Mouse (Mus musculus): ENCODE data around the gene Snx4. TPM values are rescaled to one million over a fixed set of nuclear protein-coding genes. Genes with fewer than 3 reads are reported as not detected.
A peak's percentile ranks its signal among the peaks of the same experiment; 100 is the strongest.

Gene Snx4
- polyA plus RNA-seq, 1 experiment: 17.3 TPM

GRCm38 (mm10) chr16:33327101-33327500 lies 75.9 kb downstream of the Snx4 start:
- no peak overlapping the region for H3K4me3 ChIP-seq (ENCODE audit: control insufficient read depth, insufficient read depth, low read length)
- H3K36me3 ChIP-seq (ENCODE audit: control insufficient read depth, insufficient read depth, low read length): no peaks in the 10 kb centered on the region
- DNase-seq: no peak
- H3K27ac ChIP-seq (ENCODE audit: control insufficient read depth, insufficient read depth, low read length): no peak overlapping the region
- TF ChIP-seq POLR2A (IDR thresholded peaks at IDR 0.05; ENCODE audit: control insufficient read depth, extremely low read depth, insufficient read depth, low read length, poor library complexity): no peak
- no peak for TF ChIP-seq CTCF (IDR thresholded peaks at IDR 0.05; ENCODE audit: borderline replicate concordance, control insufficient read depth, extremely low read depth, insufficient read depth, low read length, poor library complexity)
- H3K4me1 ChIP-seq (replicated peaks; ENCODE audit: control insufficient read depth, insufficient read depth, low read length): no peaks in the 10 kb centered on the region
- no peaks in the 10 kb centered on the region for H3K27me3 ChIP-seq (ENCODE audit: control insufficient read depth, insufficient read depth, low read length)
- 96% methylated on average over 9 of the region's 9 CpGs for WGBS

GRCm38 (mm10) chr16:33333015-33333414 lies 81.8 kb downstream of the Snx4 start:
- Histone ChIP-seq H3K27ac (ENCODE audit: control insufficient read depth, insufficient read depth, low read length) (no peak overlapping the region), H3K4me1 (replicated peaks; ENCODE audit: control insufficient read depth, insufficient read depth, low read length) (peaks cover 6% of the 10 kb centered on the region), H3K27me3 (ENCODE audit: control insufficient read depth, insufficient read depth, low read length) (no peaks in the 10 kb centered on the region), H3K4me3 (ENCODE audit: control insufficient read depth, insufficient read depth, low read length) (no peak overlapping the region), H3K36me3 (ENCODE audit: control insufficient read depth, insufficient read depth, low read length) (no peaks in the 10 kb centered on the region)
- DNase-seq: no peak
- TF ChIP-seq CTCF (IDR thresholded peaks at IDR 0.05; ENCODE audit: borderline replicate concordance, control insufficient read depth, extremely low read depth, insufficient read depth, low read length, poor library complexity) (no peak), POLR2A (IDR thresholded peaks at IDR 0.05; ENCODE audit: control insufficient read depth, extremely low read depth, insufficient read depth, low read length, poor library complexity) (no peak)
- 93% methylated on average over 14 of the region's 14 CpGs for WGBS

- Histone ChIP-seq H3K27ac (ENCODE audit: control insufficient read depth, insufficient read depth, low read length) (no peak overlapping the region), H3K4me1 (replicated peaks; ENCODE audit: control insufficient read depth, insufficient read depth, low read length) (peaks cover 9% of the 10 kb centered on the region), H3K36me3 (ENCODE audit: control insufficient read depth, insufficient read depth, low read length) (no peaks in the 10 kb centered on the region), H3K4me3 (ENCODE audit: control insufficient read depth, insufficient read depth, low read length) (no peak overlapping the region), H3K27me3 (ENCODE audit: control insufficient read depth, insufficient read depth, low read length) (no peaks in the 10 kb centered on the region)
- DNase-seq: peak; percentile 81
- 6% methylated on average over 8 of the region's 8 CpGs for WGBS
- TF ChIP-seq POLR2A (IDR thresholded peaks at IDR 0.05; ENCODE audit: control insufficient read depth, extremely low read depth, insufficient read depth, low read length, poor library complexity) (no peak), CTCF (IDR thresholded peaks at IDR 0.05; ENCODE audit: borderline replicate concordance, control insufficient read depth, extremely low read depth, insufficient read depth, low read length, poor library complexity) (peak; percentile 84)
Observed at GRCm38 (mm10) chr16:33337177-33337576, 85.9 kb downstream of the Snx4 start.

- WGBS: 62% methylated on average over 10 of the region's 10 CpGs
- Histone ChIP-seq H3K27ac (ENCODE audit: control insufficient read depth, insufficient read depth, low read length) (no peak overlapping the region), H3K4me1 (replicated peaks; ENCODE audit: control insufficient read depth, insufficient read depth, low read length) (peaks cover 12% of the 10 kb centered on the region), H3K4me3 (ENCODE audit: control insufficient read depth, insufficient read depth, low read length) (no peak overlapping the region), H3K27me3 (ENCODE audit: control insufficient read depth, insufficient read depth, low read length) (no peaks in the 10 kb centered on the region), H3K36me3 (ENCODE audit: control insufficient read depth, insufficient read depth, low read length) (no peaks in the 10 kb centered on the region)
- DNase-seq: no peak
- TF ChIP-seq CTCF (IDR thresholded peaks at IDR 0.05; ENCODE audit: borderline replicate concordance, control insufficient read depth, extremely low read depth, insufficient read depth, low read length, poor library complexity) (no peak), POLR2A (IDR thresholded peaks at IDR 0.05; ENCODE audit: control insufficient read depth, extremely low read depth, insufficient read depth, low read length, poor library complexity) (no peak)
Observed at GRCm38 (mm10) chr16:33337681-33338080, 86.4 kb downstream of the Snx4 start.

- Histone ChIP-seq H3K27me3 (ENCODE audit: control insufficient read depth, insufficient read depth, low read length) (no peaks in the 10 kb centered on the region), H3K27ac (ENCODE audit: control insufficient read depth, insufficient read depth, low read length) (no peak overlapping the region), H3K4me3 (ENCODE audit: control insufficient read depth, insufficient read depth, low read length) (no peak overlapping the region), H3K4me1 (replicated peaks; ENCODE audit: control insufficient read depth, insufficient read depth, low read length) (peaks cover 17% of the 10 kb centered on the region), H3K36me3 (ENCODE audit: control insufficient read depth, insufficient read depth, low read length) (no peaks in the 10 kb centered on the region)
- TF ChIP-seq CTCF (IDR thresholded peaks at IDR 0.05; ENCODE audit: borderline replicate concordance, control insufficient read depth, extremely low read depth, insufficient read depth, low read length, poor library complexity) (no peak), POLR2A (IDR thresholded peaks at IDR 0.05; ENCODE audit: control insufficient read depth, extremely low read depth, insufficient read depth, low read length, poor library complexity) (no peak)
- 94% methylated on average over 4 of the region's 4 CpGs for WGBS
- DNase-seq: no peak
Observed at GRCm38 (mm10) chr16:33338492-33338891, 87.2 kb downstream of the Snx4 start.

GRCm38 (mm10) chr16:33339476-33339875 lies 88.2 kb downstream of the Snx4 start:
- TF ChIP-seq POLR2A (IDR thresholded peaks at IDR 0.05; ENCODE audit: control insufficient read depth, extremely low read depth, insufficient read depth, low read length, poor library complexity): no peak
- TF ChIP-seq CTCF (IDR thresholded peaks at IDR 0.05; ENCODE audit: borderline replicate concordance, control insufficient read depth, extremely low read depth, insufficient read depth, low read length, poor library complexity): no peak

GRCm38 (mm10) chr16:33342356-33342755 lies 91.1 kb downstream of the Snx4 start:
- Histone ChIP-seq H3K4me1 (replicated peaks; ENCODE audit: control insufficient read depth, insufficient read depth, low read length) (peaks cover 36% of the 10 kb centered on the region), H3K27me3 (ENCODE audit: control insufficient read depth, insufficient read depth, low read length) (no peaks in the 10 kb centered on the region), H3K4me3 (ENCODE audit: control insufficient read depth, insufficient read depth, low read length) (no peak overlapping the region), H3K36me3 (ENCODE audit: control insufficient read depth, insufficient read depth, low read length) (no peaks in the 10 kb centered on the region), H3K27ac (ENCODE audit: control insufficient read depth, insufficient read depth, low read length) (no peak overlapping the region)
- WGBS: 92% methylated on average over 1 of the region's 1 CpGs
- no peak for DNase-seq
- TF ChIP-seq POLR2A (IDR thresholded peaks at IDR 0.05; ENCODE audit: control insufficient read depth, extremely low read depth, insufficient read depth, low read length, poor library complexity) (no peak), CTCF (IDR thresholded peaks at IDR 0.05; ENCODE audit: borderline replicate concordance, control insufficient read depth, extremely low read depth, insufficient read depth, low read length, poor library complexity) (no peak)

More at GRCm38 (mm10) chr16:33339476-33339875, 88.2 kb downstream of the Snx4 start:
- H3K27ac ChIP-seq (ENCODE audit: control insufficient read depth, insufficient read depth, low read length): no peak overlapping the region
- no peaks in the 10 kb centered on the region for H3K27me3 ChIP-seq (ENCODE audit: control insufficient read depth, insufficient read depth, low read length)
- peaks cover 24% of the 10 kb centered on the region for H3K4me1 ChIP-seq (replicated peaks; ENCODE audit: control insufficient read depth, insufficient read depth, low read length)
- no peak overlapping the region for H3K4me3 ChIP-seq (ENCODE audit: control insufficient read depth, insufficient read depth, low read length)
- no peak for DNase-seq
- WGBS: 94% methylated on average over 2 of the region's 2 CpGs
- H3K36me3 ChIP-seq (ENCODE audit: control insufficient read depth, insufficient read depth, low read length): no peaks in the 10 kb centered on the region

Data from thymus, adult 2 months (tissue).